Comparison of ENCODE assay signal across 10 mouse cellular contexts in the genomic region with DNA sequence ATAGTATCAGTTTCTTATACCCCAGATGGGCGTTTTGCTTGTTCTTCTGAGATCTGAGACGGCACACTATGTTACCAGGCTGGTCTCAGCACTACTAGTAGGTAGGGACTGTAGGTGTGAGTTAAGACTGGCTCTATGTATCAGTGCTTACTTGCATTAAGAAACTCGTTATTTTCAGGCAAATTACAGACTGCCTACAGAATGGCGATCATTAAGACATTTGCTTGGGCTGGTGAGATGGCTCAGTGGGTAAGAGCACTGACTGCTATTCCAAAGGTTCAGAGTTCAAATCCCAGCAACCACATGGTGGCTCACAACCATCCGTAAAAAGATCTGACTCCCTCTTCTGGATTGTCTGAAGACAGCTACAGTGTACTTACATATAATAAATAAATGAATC. TPM values are rescaled to one million over a fixed set of nuclear protein-coding genes. Genes with fewer than 3 reads are reported as not detected.
DNase-seq lines count a peak whose midpoint lies in the region; ATAC-seq and TF ChIP-seq lines count a peak whose summit lies in the region.
"Not testable (repeated sequence)": the region's sequence is repeated elsewhere in the genome, so short reads cannot be mapped to it uniquely, and the experiment has no call there.
"Had no signal": no experiment of that assay in that cellular context is flagged by ENCODE, and none has a peak within 500 bp of the region (broad histone marks: within the 10 kb centered on the region; RNA-seq: fewer than 3 reads in every experiment).

No protein-coding gene starts in this region.

- TF ChIP-seq CTCF in MEL (IDR thresholded peaks at IDR 0.05 in 2 of 3, conservative IDR thresholded peaks at IDR 0.05 in 1 of 3; ENCODE audit: control insufficient read depth in 1 of 3, insufficient read depth in 1 of 3, low read depth in 2 of 3, low read length in 3 of 3, poor library complexity in 1 of 3, severe bottlenecking in 1 of 3) = not testable (repeated sequence)

- not testable (repeated sequence) for H3K9me3 ChIP-seq in MEL (replicated peaks; ENCODE audit: insufficient read depth, low read length); embryonic facial prominence, embryonic 14.5 days (ENCODE audit: control insufficient read depth, low read length); hindbrain, embryonic 14.5 days (ENCODE audit: control insufficient read depth, low read length); limb, embryonic 10.5 days (replicated peaks); lung, embryonic 15.5 days

- H3K27ac ChIP-seq in MEL (ENCODE audit: control insufficient read depth, low read depth, low read length) = peak overlapping the region; percentile 97
- H3K27ac ChIP-seq in embryonic facial prominence, embryonic 14.5 days (replicated peaks; ENCODE audit: low read depth, low read length) = peak overlapping the region; percentile 89
- 0 out of 2 replicates have a peak overlapping the region, but pooled peaks have one; percentile 87 for H3K27ac ChIP-seq in hindbrain, embryonic 14.5 days
- H3K27ac ChIP-seq in limb, embryonic 10.5 days = peak overlapping the region; percentile 89
- H3K27ac ChIP-seq in lung, embryonic 15.5 days = peak overlapping the region; percentile 88; the same call in 1 of the 2 replicates

- TF ChIP-seq POLR2A in MEL (IDR thresholded peaks at IDR 0.05; ENCODE audit: control insufficient read depth in 1 of 2, insufficient read depth in 1 of 2, low read depth in 1 of 2, low read length in 2 of 2, poor library complexity in 1 of 2); myocyte (IDR thresholded peaks at IDR 0.05; ENCODE audit: insufficient read length, low read depth): not testable (repeated sequence)

- TF ChIP-seq EP300 in MEL (IDR thresholded peaks at IDR 0.05; ENCODE audit: low read depth in 1 of 2, low read length in 2 of 2) = not testable (repeated sequence)

- WGBS in embryonic facial prominence, embryonic 14.5 days = 42% methylated on average over 4 of the region's 5 CpGs
- WGBS in hindbrain, embryonic 14.5 days = 49% methylated on average over 4 of the region's 5 CpGs
- WGBS in limb, embryonic 10.5 days = 57% methylated on average over 5 of the region's 5 CpGs
- WGBS in lung, embryonic 15.5 days = 36% methylated on average over 5 of the region's 5 CpGs

- H3K36me3 ChIP-seq in MEL (ENCODE audit: control insufficient read depth in 1 of 2, insufficient read depth in 2 of 2, low read length in 2 of 2) = peaks cover 0 to 24% of the 10 kb centered on the region in 2 experiments; a peak in 2 of 4 replicates
- 0 out of 2 replicates have a peak, but pooled peaks cover 12% of the 10 kb centered on the region for H3K36me3 ChIP-seq in embryonic facial prominence, embryonic 14.5 days (ENCODE audit: control insufficient read depth, insufficient read depth, low read length)
- H3K36me3 ChIP-seq in hindbrain, embryonic 14.5 days (replicated peaks; ENCODE audit: control insufficient read depth, insufficient read depth); lung, embryonic 15.5 days; myocyte (ENCODE audit: control insufficient read depth, insufficient read depth): not testable (repeated sequence)
- H3K36me3 ChIP-seq in limb, embryonic 10.5 days = peaks cover 29% of the 10 kb centered on the region

- not testable (repeated sequence) for H3K79me2 ChIP-seq in MEL (ENCODE audit: control insufficient read depth, insufficient read depth, low read length, poor library complexity); myocyte (ENCODE audit: control insufficient read depth, insufficient read depth)

- ATAC-seq in embryonic facial prominence, embryonic 14.5 days (ENCODE audit: low read depth); lung, embryonic 15.5 days (ENCODE audit: borderline replicate concordance, extremely low read depth, low FRiP score, low TSS enrichment): not testable (repeated sequence)
- peak; percentile 15; the same call in 1 of the 2 replicates for ATAC-seq in hindbrain, embryonic 14.5 days (ENCODE audit: low FRiP score)

- H3ac ChIP-seq in myocyte (ENCODE audit: control insufficient read depth, insufficient read length) = not testable (repeated sequence)

- peak overlapping the region; percentile 78 to 80 for H3K4me3 ChIP-seq in MEL (ENCODE audit: control insufficient read depth in 1 of 2, insufficient read depth in 1 of 2, low read depth in 2 of 2, low read length in 2 of 2)
- peak overlapping the region; percentile 50 for H3K4me3 ChIP-seq in embryonic facial prominence, embryonic 14.5 days (ENCODE audit: low read depth, low read length)
- peak overlapping the region; percentile 55 for H3K4me3 ChIP-seq in hindbrain, embryonic 14.5 days (replicated peaks; ENCODE audit: low read length)
- H3K4me3 ChIP-seq in limb, embryonic 10.5 days = peak overlapping the region; percentile 68
- H3K4me3 ChIP-seq in lung, embryonic 15.5 days = peak overlapping the region; percentile 57
- H3K4me3 ChIP-seq in myocyte = peak overlapping the region; percentile 54

- H3K4me1 ChIP-seq in MEL (ENCODE audit: control insufficient read depth in 1 of 2, insufficient read depth in 2 of 2, low read length in 2 of 2) = peaks cover 9 to 19% of the 10 kb centered on the region in 2 experiments
- not testable (repeated sequence) for H3K4me1 ChIP-seq in embryonic facial prominence, embryonic 14.5 days (ENCODE audit: control insufficient read depth, insufficient read depth, low read length); hindbrain, embryonic 14.5 days (replicated peaks; ENCODE audit: control insufficient read depth, insufficient read depth, low read length); limb, embryonic 10.5 days; lung, embryonic 15.5 days

- TF ChIP-seq RAD21 in MEL (IDR thresholded peaks at IDR 0.05; ENCODE audit: low read depth, low read length) = not testable (repeated sequence)

- DNase-seq in MEL (ENCODE audit: low read depth, low spot score) = peak; percentile 59
- DNase-seq in embryonic facial prominence, embryonic 14.5 days (ENCODE audit: low spot score); hindbrain, embryonic 14.5 days (ENCODE audit: low spot score); limb, embryonic 10.5 days (ENCODE audit: low spot score): not testable (repeated sequence)
- DNase-seq in heart, adult 11 months = peak; percentile 34

- H3K27me3 ChIP-seq in MEL (ENCODE audit: control insufficient read depth in 1 of 2, insufficient read depth in 2 of 2, low read length in 2 of 2); embryonic facial prominence, embryonic 14.5 days (replicated peaks; ENCODE audit: control insufficient read depth, insufficient read depth, low read length); hindbrain, embryonic 14.5 days (ENCODE audit: control insufficient read depth, insufficient read depth, low read length); limb, embryonic 10.5 days (ENCODE audit: low read depth, poor library complexity, severe bottlenecking); lung, embryonic 15.5 days; myocyte (ENCODE audit: control insufficient read depth, insufficient read depth, insufficient read length): not testable (repeated sequence)

- H3K4me2 ChIP-seq in embryonic facial prominence, embryonic 14.5 days (ENCODE audit: low read depth, low read length) = peak overlapping the region; percentile 79
- H3K4me2 ChIP-seq in hindbrain, embryonic 14.5 days (replicated peaks) = peak overlapping the region; percentile 84
- peak overlapping the region; percentile 63 for H3K4me2 ChIP-seq in lung, embryonic 15.5 days
- H3K4me2 ChIP-seq in myocyte (ENCODE audit: low read depth) = peak overlapping the region; percentile 81

- H3K9ac ChIP-seq in MEL (ENCODE audit: control insufficient read depth, low read depth, low read length, poor library complexity, severe bottlenecking) = peak overlapping the region; percentile 89
- peak overlapping the region; percentile 75 for H3K9ac ChIP-seq in embryonic facial prominence, embryonic 14.5 days (ENCODE audit: low read depth, low read length)
- peak overlapping the region; percentile 60 for H3K9ac ChIP-seq in hindbrain, embryonic 14.5 days
- peak overlapping the region; percentile 62 for H3K9ac ChIP-seq in lung, embryonic 15.5 days

RNA-seq across cellular contexts. Expression of a gene that starts 0.9 kb away (rescaled TPM):
- 25.3 and 31.6 TPM in 2 replicates for total RNA-seq in MEL (2012; rRNA removed)
- 10 to 100 TPM in 1 of 2 experiments, not detected in 1; 19.6 TPM for polyA plus RNA-seq in MEL (2012; ENCODE audit: insufficient read depth in 1 of 2, insufficient read length in 2 of 2, low read depth in 1 of 2, low replicate concordance in 2 of 2, missing spikeins in 1 of 2)
- polyA plus RNA-seq in embryonic facial prominence, embryonic 14.5 days (2014; fragmentation: Nextera tagmentation; extraction: Ambion mirVana) = 33.1 and 34.5 TPM in 2 replicates
- 19.4 and 20.9 TPM in 2 replicates for polyA plus RNA-seq in hindbrain, embryonic 14.5 days (2014; fragmentation: Nextera tagmentation; extraction: Ambion mirVana)
- 52.2 and 56.9 TPM in 2 replicates for polyA plus RNA-seq in limb, embryonic 10.5 days (2016; fragmentation: Nextera tagmentation; extraction: Ambion mirVana)
- 42.7 and 46.1 TPM in 2 replicates for polyA plus RNA-seq in lung, embryonic 15.5 days (2015; fragmentation: Nextera tagmentation; extraction: Ambion mirVana)
- 6.5 TPM for polyA plus RNA-seq in myocyte (2012; fragmentation: generic; extraction: Trizol)

RNA-seq across cellular contexts. Expression of a gene that starts 17.9 kb away (rescaled TPM):
- total RNA-seq in MEL (2012; rRNA removed) = not detected in 2 replicates
- polyA plus RNA-seq in MEL (2012; ENCODE audit: insufficient read depth in 1 of 2, insufficient read length in 2 of 2, low read depth in 1 of 2, low replicate concordance in 2 of 2, missing spikeins in 1 of 2) = not detected
- polyA plus RNA-seq in embryonic facial prominence, embryonic 14.5 days (2014; fragmentation: Nextera tagmentation; extraction: Ambion mirVana) = 0.18 and 0.19 TPM in 2 replicates
- 0.15 and 0.26 TPM in 2 replicates for polyA plus RNA-seq in hindbrain, embryonic 14.5 days (2014; fragmentation: Nextera tagmentation; extraction: Ambion mirVana)
- 0.09 and 0.24 TPM in 2 replicates for polyA plus RNA-seq in limb, embryonic 10.5 days (2016; fragmentation: Nextera tagmentation; extraction: Ambion mirVana)
- polyA plus RNA-seq in lung, embryonic 15.5 days (2015; fragmentation: Nextera tagmentation; extraction: Ambion mirVana) = 0.10 and 0.11 TPM in 2 replicates
- 0.01 TPM for polyA plus RNA-seq in myocyte (2012; fragmentation: generic; extraction: Trizol)
- total RNA-seq: adrenal gland, postnatal 14 days; gastrocnemius, postnatal 36 days had no signal
- polyA plus RNA-seq: small intestine, adult 2 months had no signal

RNA-seq across cellular contexts. Expression of a gene that starts 18.0 kb away (rescaled TPM):
- total RNA-seq in MEL (2012; rRNA removed) = 419 and 425 TPM in 2 replicates
- 100 to 1,000 TPM in 1 of 2 experiments, not detected in 1; 399 TPM for polyA plus RNA-seq in MEL (2012; ENCODE audit: insufficient read depth in 1 of 2, insufficient read length in 2 of 2, low read depth in 1 of 2, low replicate concordance in 2 of 2, missing spikeins in 1 of 2)
- 485 and 532 TPM in 2 replicates for polyA plus RNA-seq in embryonic facial prominence, embryonic 14.5 days (2014; fragmentation: Nextera tagmentation; extraction: Ambion mirVana)
- polyA plus RNA-seq in hindbrain, embryonic 14.5 days (2014; fragmentation: Nextera tagmentation; extraction: Ambion mirVana) = 389 and 452 TPM in 2 replicates
- 882 and 949 TPM in 2 replicates for polyA plus RNA-seq in limb, embryonic 10.5 days (2016; fragmentation: Nextera tagmentation; extraction: Ambion mirVana)
- 633 and 646 TPM in 2 replicates for polyA plus RNA-seq in lung, embryonic 15.5 days (2015; fragmentation: Nextera tagmentation; extraction: Ambion mirVana)
- polyA plus RNA-seq in myocyte (2012; fragmentation: generic; extraction: Trizol) = 72.0 TPM
